Mouse (Mus musculus): ENCODE results near the gene Cep44.

DNA sequence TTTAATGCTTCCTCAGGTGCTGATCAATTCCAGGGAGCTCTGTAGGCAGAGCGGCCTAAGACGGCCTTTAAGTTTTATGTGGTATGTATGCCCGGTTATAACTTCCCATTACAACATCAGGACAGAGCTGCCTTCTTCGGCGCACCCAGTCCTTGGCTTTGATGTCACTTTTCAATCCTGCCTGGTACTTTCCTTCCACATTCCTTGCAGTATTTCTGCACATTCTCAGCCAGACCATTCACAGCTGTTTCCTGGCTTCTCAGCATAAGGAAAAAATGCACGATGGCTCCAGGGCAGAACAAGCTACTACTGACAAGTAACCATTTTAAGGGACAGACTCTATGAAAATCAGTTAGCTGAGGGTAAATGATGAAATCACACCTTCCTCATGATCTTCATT lies 22.0 kb downstream of the Cep44 start:
- no peak for TF ChIP-seq POLR2A (IDR thresholded peaks at IDR 0.05; ENCODE audit: extremely low read depth, insufficient read depth, low read length)
- TF ChIP-seq CTCF (IDR thresholded peaks at IDR 0.05; ENCODE audit: low read depth, low read length) = no peak

Measured in liver, adult 2 months (tissue).